Mouse (Mus musculus) cerebellum, adult 18-20 months (tissue): ENCODE measurements at regions not wholly inside any gene's neighbourhood (a gene's known extent, or its start where the extent isn't known, plus 50 kb on each side); places are given as distances from the start of the nearest gene placed in this dataset.

ENCODE experiments used
- DNase-seq, 2 experiments: peaks; one replicate each; pipeline ENCODE4 v3.0.0; 2021

- DNase-seq = peak in 1 of 2 experiments; percentile 6
These were observed 102.4 kb upstream of the 1700021F07Rik start for GRCm38 (mm10) chr2:173419972-173420391.

- DNase-seq = no peak
These were observed 101.9 kb upstream of the 1700021F07Rik start for GRCm38 (mm10) chr2:173420481-173420880.

GRCm38 (mm10) chr2:173424875-173425274 lies 97.5 kb upstream of the 1700021F07Rik start:
- DNase-seq = no peak

- no peak for DNase-seq
These were observed 96.6 kb upstream of the 1700021F07Rik start for GRCm38 (mm10) chr2:173425754-173426153.

GRCm38 (mm10) chr2:173426191-173427065 lies 96.0 kb upstream of the 1700021F07Rik start:
- DNase-seq = no peak

- DNase-seq = no peak
These were observed 94.4 kb upstream of the 1700021F07Rik start for GRCm38 (mm10) chr2:173427888-173428450.

- no peak for DNase-seq
These were observed 90.5 kb upstream of the 1700021F07Rik start for GRCm38 (mm10) chr2:173431841-173432240.

- DNase-seq = no peak
These were observed 90.1 kb upstream of the 1700021F07Rik start for GRCm38 (mm10) chr2:173432258-173432657.

- no peak for DNase-seq
These were observed 89.3 kb upstream of the 1700021F07Rik start for GRCm38 (mm10) chr2:173432886-173433624.

GRCm38 (mm10) chr2:173436580-173436979 lies 85.8 kb upstream of the 1700021F07Rik start:
- DNase-seq = no peak

- no peak for DNase-seq
These were observed 83.4 kb upstream of the 1700021F07Rik start for GRCm38 (mm10) chr2:173439031-173439430.

- DNase-seq = no peak
These were observed 80.3 kb upstream of the 1700021F07Rik start for GRCm38 (mm10) chr2:173442056-173442455.

- no peak for DNase-seq
These were observed 79.1 kb upstream of the 1700021F07Rik start for GRCm38 (mm10) chr2:173443262-173443661.

GRCm38 (mm10) chr2:173444386-173444785 lies 78.0 kb upstream of the 1700021F07Rik start:
- DNase-seq = no peak

GRCm38 (mm10) chr2:173445039-173445438 lies 77.3 kb upstream of the 1700021F07Rik start:
- no peak for DNase-seq

- DNase-seq = no peak
These were observed 73.7 kb upstream of the 1700021F07Rik start for GRCm38 (mm10) chr2:173448546-173449187.

- no peak for DNase-seq
These were observed 73.2 kb upstream of the 1700021F07Rik start for GRCm38 (mm10) chr2:173449198-173449597.

- DNase-seq = no peak
These were observed 70.3 kb upstream of the 1700021F07Rik start for GRCm38 (mm10) chr2:173451993-173452481.

GRCm38 (mm10) chr2:173452800-173453199 lies 69.6 kb upstream of the 1700021F07Rik start:
- no peak for DNase-seq

- DNase-seq = peak in 1 of 2 experiments; percentile 6
These were observed 68.6 kb upstream of the 1700021F07Rik start for GRCm38 (mm10) chr2:173453569-173454405.

GRCm38 (mm10) chr2:173454741-173455140 lies 67.6 kb upstream of the 1700021F07Rik start:
- no peak for DNase-seq

GRCm38 (mm10) chr2:173455216-173455615 lies 67.2 kb upstream of the 1700021F07Rik start:
- DNase-seq = no peak
